Mouse (Mus musculus) kidney, postnatal 10 days (tissue): Measurements from ENCODE around the gene Pakap.

Experiments used
- DNase-seq: peaks from one replicate; pipeline ENCODE4 v3.0.0; 2021; ENCODE audit warnings: mixed read lengths

Gene Pakap

DNA sequence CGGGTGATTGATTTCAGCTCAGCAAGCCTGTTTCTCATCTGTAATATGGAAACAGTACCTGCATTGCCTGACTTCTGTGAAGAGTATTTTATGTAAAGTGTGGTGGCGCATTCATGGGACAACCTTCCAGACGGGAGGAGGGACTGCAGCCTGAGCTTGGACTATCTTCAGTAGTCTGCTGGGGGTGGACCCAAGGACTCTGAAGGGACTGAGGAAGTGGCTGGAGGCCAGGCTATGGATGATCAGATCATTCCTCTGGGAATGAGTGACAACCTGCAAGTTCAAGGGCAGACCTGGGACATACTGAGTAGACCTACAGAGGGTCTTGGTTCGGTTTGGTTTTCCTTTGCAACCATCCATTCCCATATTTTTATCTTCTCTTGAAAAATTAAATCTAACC lies 154.3 kb downstream of the Pakap start:
- peak; percentile 30 for DNase-seq

DNA sequence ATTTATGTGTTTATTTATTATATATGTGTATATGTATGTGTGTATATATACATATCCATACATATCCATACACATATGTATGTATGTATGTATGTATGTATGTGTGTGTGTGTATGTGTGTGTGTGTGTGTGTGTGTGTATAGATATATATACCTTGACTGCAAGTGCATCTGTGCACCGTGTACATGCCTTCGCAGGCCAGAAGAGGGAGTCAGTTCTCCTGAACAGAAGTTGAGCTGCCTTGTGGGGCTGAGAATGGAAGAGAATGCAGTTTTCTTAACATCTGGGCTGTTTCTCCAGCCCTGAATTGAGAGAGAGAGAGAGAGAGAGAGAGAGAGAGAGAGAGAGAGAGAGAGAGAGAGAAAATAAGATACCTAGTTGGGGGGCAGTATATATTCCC lies 155.7 kb downstream of the Pakap start:
- DNase-seq: peak; percentile 34

- no peak for DNase-seq
Measured at GRCm38 (mm10) chr4:57725569-57725968, 157.6 kb downstream of the Pakap start.

GRCm38 (mm10) chr4:57728611-57729183 lies 160.7 kb downstream of the Pakap start:
- DNase-seq: no peak

DNA sequence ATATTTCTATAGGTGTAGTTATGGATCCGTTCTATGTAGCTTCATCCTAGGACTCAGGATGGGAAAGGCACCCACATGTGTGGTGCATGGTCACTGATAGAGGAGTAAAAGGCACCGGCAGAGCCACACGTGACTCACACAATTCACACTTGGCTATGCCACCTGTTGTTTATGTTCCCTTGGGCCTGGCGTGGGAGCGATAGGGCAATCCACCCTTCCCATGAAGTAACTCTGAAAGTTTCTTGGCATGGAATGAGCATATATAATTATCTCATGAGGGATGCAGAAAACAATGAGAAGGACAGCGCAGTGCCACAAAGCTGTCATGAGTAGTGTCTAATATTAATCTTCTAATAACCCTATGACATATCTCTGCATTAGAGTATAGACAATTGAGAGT lies 162.1 kb downstream of the Pakap start:
- no peak for DNase-seq

GRCm38 (mm10) chr4:57730801-57731598 lies 163.0 kb downstream of the Pakap start:
- no peak for DNase-seq

DNA sequence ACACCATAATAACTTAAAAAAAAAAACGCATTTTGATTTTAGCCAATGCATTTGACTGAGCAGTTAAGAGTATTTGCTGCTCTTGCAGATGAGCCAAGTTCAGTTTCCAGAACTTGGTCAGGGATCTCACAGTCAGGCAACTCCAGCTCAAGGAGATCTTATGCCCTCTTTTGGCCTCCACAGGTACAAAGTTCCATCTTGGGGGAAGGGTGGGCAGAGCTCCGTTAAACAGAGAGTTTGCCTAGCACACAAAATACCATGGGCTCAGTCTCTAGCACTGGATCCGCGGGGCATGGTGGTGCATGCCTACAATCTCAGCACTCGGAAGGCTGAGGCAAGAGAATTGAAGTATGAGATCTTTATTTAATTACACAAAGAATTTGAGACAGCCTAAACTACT lies 164.4 kb downstream of the Pakap start:
- DNase-seq: peak; percentile 54

DNA sequence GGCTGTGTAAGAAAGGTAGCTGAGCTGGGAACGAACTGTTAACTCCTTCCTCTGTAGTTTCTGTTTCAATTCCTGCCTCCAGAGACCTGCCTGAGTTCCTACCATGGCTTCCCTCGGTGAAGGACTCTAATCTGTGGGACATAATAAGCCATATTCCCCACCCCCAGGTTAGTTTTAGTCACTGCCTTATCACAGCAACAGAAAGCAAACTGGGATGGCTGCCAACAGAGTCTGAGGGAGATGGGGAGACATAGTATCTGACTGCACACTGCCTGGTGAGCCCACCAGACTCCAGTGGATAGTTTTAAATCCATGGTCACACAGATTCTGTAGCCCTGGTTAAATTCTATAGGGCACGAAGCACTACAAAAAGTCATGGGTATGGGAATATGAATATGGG lies 165.5 kb downstream of the Pakap start:
- DNase-seq: peak; percentile 52

DNA sequence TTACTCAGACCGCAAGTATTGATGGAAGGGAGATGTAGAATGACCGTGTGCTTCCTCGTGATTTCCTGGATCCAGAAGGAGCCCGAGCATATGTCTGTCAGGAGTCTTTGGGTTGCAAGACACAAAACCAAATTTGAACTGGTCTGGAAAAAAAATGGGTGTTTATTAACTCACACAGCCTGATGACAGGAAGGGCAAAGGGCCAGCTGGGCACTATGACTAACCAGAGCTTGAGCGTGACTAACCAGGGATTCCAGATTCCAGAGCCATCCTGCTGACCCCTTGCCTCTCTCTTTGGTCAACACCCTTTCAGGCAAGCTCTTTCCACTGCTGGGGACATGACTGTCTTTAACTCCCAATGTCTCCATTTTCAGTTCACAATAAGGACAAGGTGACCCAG lies 167.4 kb downstream of the Pakap start:
- peak; percentile 79 for DNase-seq

- no peak for DNase-seq
Measured at GRCm38 (mm10) chr4:57738856-57739552, 171.0 kb downstream of the Pakap start.

- no peak for DNase-seq
Measured at GRCm38 (mm10) chr4:57743325-57743929, 175.4 kb downstream of the Pakap start.

GRCm38 (mm10) chr4:57750651-57751050 lies 182.7 kb downstream of the Pakap start:
- no peak for DNase-seq

DNA sequence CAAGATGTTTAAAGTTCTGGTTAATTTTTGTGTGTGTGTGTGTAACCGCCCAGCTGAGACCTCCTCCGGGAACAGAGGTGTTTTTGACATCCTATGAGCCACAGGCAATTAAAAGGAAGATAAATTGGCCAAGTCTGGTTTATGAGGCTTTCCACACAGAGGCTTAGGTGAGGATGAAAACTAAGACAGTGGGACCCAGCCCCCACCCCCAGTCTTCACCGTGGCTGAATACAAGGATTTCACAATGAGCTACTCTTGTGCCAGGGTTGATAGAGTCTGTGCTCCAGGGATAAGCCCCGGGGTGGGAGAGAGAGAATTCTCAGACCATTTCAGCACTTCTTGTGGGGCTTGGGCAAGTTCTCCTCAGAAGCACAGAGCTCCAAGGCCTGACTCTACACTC lies 183.1 kb downstream of the Pakap start:
- no peak for DNase-seq

- DNase-seq: no peak
Measured at GRCm38 (mm10) chr4:57751566-57751965, 183.6 kb downstream of the Pakap start.

- DNase-seq: no peak
Measured at GRCm38 (mm10) chr4:57755085-57755484, 187.1 kb downstream of the Pakap start.

DNA sequence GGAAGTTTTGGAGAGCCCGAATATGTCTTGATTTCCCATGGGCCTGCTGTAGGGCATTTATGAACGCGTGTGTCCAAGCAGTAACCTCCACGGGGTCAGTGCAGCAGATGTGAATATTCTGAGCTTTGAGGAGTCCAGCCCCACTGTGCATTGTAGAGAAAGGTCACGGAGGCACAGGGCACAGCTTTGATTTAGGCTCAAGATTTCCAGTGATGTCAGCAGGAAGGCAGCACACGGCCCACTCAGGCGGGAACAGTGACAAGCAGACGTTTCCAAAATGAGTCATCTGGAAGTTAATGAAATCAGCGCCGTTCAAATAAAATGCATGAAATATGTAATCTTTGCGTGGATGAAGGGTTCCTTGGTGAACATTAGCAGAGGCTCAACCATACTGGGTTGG lies 190.0 kb downstream of the Pakap start:
- no peak for DNase-seq

GRCm38 (mm10) chr4:57762424-57762823 lies 194.4 kb downstream of the Pakap start:
- no peak for DNase-seq

DNA sequence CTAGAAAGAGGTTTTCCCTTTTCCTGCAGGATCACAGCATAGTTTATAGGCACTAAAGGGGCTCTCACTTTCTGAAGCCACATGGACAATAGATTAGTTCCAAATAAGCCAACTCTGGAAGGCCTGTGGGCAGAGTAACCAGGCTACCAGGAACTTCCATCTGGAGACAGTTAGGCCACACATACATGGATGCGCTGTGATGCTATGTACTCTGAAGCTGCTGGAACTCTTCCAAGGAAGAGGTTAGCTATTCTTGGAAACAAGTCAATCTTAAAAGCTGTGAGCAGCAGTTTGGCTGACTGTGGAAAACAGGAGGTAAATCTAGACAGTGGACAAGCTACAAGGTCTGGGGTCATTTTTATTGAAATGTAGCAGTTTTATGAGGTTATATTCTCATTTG lies 196.4 kb downstream of the Pakap start:
- DNase-seq: peak; percentile 43

DNA sequence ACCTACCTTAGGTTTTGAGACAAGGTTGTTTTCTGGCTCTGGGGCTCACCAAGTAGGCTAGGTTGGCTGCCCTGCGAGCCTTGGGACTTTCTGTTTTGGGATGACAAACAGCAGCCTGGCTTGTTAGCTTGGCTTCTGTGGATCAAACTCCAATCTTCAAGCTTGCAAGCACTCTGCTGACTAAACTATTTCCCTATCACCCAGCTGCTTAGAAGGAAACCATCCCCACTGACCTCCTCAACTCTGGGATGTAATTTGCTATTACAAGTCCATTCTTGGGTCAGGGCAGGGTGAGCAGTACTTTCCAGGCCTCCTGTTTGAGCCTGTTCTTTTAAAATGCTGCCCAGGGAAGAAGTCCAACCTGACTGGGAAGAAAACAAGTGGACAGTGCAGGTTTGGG lies 196.9 kb downstream of the Pakap start:
- peak; percentile 61 for DNase-seq

- no peak for DNase-seq
Measured at GRCm38 (mm10) chr4:57765806-57766205, 197.8 kb downstream of the Pakap start.

DNA sequence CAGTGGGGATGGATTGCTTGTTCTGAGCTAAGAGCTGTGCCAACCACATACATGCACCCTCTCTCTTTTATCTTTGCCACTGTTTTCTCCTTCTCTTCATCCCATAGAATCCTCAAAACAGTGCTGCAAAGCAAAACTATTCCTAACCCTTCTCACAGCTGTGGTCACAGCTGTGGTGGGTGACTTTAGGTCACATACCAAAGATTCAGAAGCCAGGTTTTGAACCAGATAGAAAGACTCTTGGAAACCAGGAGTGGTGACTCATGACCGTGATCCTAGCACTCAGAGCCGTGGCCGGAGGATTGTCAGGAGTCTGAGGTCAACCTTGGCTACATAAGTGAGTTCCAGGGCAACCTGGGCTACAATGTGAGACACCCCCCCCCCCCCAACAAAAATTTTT lies 201.0 kb downstream of the Pakap start:
- no peak for DNase-seq

- DNase-seq: no peak
Measured at GRCm38 (mm10) chr4:57770185-57770823, 202.3 kb downstream of the Pakap start.

DNA sequence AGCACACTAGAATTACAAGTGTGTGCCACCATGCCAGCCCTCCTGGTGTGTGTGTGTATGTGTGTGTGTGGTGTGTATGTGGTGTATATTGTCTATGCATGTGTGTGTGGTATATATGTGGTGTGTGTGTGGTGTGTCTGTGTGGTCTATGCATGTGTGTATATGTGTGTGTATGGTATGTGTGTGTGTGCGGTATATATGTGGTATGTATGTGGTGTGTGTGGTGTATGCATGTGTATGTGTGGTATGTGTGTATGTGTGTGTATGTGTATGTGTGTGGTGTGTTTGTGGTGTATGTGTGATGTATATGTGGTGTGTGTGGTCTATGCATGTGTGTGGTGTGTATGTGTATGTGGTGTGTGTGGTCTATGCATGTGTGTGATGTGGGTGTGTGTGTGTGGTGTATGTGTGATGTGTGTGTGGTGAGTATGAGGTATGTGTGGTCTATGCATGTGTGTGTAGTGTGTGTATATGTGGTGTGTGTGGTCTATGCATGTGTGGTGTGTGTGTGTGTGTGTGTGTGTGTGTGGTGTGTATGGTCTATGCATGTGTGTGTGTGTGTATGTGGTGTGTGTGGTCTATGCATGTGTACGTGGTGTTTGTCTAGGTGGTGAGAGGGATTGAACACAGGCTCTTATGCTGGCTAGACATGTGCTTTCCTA lies 203.7 kb downstream of the Pakap start:
- DNase-seq: no peak
